Mouse (Mus musculus): ENCODE data around the gene Grm5. TPM values are rescaled to one million over a fixed set of nuclear protein-coding genes. Genes with fewer than 3 reads are reported as not detected.
A peak's percentile ranks its signal among the peaks of the same experiment; 100 is the strongest.

Gene Grm5
- polyA plus RNA-seq, 1 experiment from 2014 or later, result not detected

DNA sequence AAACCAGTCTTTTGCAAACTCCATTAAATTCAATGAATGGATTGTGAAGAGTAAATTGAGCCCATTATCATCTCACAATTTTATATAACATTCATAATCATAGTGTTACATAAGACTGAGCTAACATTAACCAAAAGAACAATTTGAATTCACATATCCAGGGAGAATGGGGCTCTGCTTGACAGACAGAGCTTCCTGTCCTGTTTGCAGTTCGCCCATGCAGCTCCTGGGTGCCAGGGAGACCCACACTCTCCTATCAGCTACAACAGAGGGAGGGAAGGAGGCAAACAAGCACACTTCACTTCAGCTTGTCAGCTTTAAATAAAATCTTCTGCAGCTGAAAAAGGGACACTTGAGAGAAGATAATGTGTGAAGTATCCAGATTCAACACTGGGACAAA is 389.2 kb downstream of the Grm5 start:
- no peak for DNase-seq (ENCODE audit: low spot score)
- Histone ChIP-seq H3K27me3 (ENCODE audit: insufficient read depth, poor library complexity, severe bottlenecking) (no peaks in the 10 kb centered on the region), H3K9me3 (no peaks in the 10 kb centered on the region), H3K4me3 (no peak overlapping the region), H3K36me3 (no peaks in the 10 kb centered on the region), H3K4me1 (no peaks in the 10 kb centered on the region), H3K27ac (no peak overlapping the region)
- WGBS, result 17% methylated on average over 1 of the region's 1 CpGs

DNA sequence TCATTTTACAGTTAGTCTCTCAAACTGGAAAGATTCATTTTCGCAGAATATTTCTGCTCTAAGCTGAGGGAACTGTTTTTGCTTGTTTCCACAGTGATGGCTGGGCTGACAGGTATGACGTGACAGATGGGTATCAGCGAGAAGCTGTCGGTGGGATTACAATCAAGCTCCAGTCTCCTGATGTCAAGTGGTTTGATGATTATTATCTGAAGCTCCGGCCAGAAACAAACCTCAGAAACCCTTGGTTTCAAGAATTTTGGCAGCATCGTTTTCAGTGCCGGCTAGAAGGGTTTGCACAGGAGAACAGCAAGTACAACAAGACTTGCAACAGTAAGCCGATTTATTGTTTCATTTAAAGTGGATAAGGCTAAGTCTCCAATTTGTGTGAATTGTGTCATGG is 391.1 kb downstream of the Grm5 start:
- no peaks in the 10 kb centered on the region for H3K4me1 ChIP-seq
- WGBS, result 76% methylated on average over 8 of the region's 8 CpGs
- H3K27ac ChIP-seq, result no peak overlapping the region
- no peaks in the 10 kb centered on the region for H3K36me3 ChIP-seq
- H3K4me3 ChIP-seq, result no peak overlapping the region
- H3K9me3 ChIP-seq, result no peaks in the 10 kb centered on the region
- no peak for DNase-seq (ENCODE audit: low spot score)
- no peaks in the 10 kb centered on the region for H3K27me3 ChIP-seq (ENCODE audit: insufficient read depth, poor library complexity, severe bottlenecking)

DNA sequence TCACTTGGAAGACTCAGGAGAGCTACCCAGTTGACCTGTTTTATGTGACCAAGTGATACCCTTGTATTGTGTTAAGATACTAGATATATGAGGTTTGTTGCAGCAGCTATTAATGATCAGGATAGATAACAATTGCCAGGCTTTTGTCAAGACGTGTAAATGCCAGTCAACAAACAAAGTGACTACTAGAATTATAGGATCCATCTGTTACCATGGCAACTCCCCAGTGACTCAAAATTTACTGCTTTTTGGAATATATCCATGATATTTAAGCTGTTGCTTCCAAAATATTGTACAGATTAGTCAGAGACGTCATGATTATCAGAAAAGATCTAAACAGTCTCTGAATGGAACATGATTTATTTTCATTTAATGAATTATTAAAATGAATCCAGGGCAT is 399.5 kb downstream of the Grm5 start:
- Histone ChIP-seq H3K36me3 (no peaks in the 10 kb centered on the region), H3K9me3 (no peaks in the 10 kb centered on the region), H3K4me3 (no peak overlapping the region), H3K27ac (no peak overlapping the region), H3K4me1 (no peaks in the 10 kb centered on the region), H3K27me3 (ENCODE audit: insufficient read depth, poor library complexity, severe bottlenecking) (no peaks in the 10 kb centered on the region)
- WGBS, result 79% methylated on average over 2 of the region's 2 CpGs
- DNase-seq (ENCODE audit: low spot score), result no peak

DNA sequence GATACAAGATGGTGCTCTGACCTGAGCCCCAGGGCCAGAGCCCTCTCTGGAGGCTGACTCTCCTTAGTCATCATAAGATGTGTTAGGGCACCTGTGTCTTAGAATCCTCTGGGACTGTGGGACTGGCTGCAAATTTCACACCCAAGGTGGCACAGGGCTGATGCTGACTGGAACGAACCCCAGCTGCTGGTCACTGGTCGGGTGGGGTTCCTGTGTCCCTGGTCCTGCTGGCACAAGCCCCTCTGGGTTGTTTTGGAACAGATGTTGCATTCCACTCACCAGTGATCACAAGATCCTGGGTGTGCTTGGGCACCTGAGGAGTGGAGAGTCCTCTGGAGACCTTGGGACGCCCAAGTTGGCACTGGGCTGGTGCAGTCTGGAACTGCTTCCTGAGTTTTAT is 430.5 kb downstream of the Grm5 start:
- H3K27ac ChIP-seq, result no peak overlapping the region
- no peaks in the 10 kb centered on the region for H3K36me3 ChIP-seq
- H3K4me3 ChIP-seq, result no peak overlapping the region
- 80% methylated on average over 3 of the region's 3 CpGs for WGBS
- H3K9me3 ChIP-seq, result no peaks in the 10 kb centered on the region; the same call in 1 of the 2 replicates
- H3K27me3 ChIP-seq (ENCODE audit: insufficient read depth, poor library complexity, severe bottlenecking), result no peaks in the 10 kb centered on the region
- no peaks in the 10 kb centered on the region for H3K4me1 ChIP-seq
- DNase-seq (ENCODE audit: low spot score), result peak; percentile 58

DNA sequence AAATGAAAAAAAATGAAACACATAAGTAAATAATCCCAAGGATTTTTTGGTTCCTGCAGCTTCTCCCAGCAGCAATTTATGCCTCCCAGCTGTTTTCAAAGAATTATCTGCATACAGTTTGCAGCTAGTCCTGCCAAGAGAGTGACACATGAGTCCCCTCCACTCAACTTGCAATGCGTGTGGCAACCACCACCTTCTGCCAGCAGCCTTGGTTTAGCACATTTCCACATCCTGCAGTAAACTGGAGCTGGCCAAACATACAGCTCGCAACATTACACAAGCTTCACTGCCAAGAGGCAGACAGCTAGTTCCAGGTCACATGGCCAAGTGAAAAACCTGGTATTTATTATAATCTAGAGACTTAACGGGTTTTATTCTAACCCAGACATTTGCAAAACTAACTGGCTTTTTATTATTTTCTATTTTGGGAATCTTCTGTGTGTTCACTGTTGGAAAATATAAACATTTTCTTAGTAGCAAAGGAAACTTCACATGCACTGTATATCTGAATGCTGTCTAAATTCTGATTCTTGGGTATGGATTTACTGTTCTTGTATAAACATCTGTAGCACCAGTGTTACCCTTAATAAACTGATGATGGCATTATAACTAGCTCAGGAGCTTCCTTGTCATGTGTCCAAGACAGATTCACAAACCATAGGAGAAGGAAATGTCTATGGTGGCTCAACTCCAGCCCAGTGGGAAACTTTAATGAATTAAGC is 443.6 kb downstream of the Grm5 start:
- no peaks in the 10 kb centered on the region for H3K9me3 ChIP-seq
- H3K36me3 ChIP-seq, result no peaks in the 10 kb centered on the region
- DNase-seq (ENCODE audit: low spot score), result no peak
- H3K4me1 ChIP-seq, result no peaks in the 10 kb centered on the region
- no peak overlapping the region for H3K27ac ChIP-seq
- WGBS, result 75% methylated on average over 3 of the region's 3 CpGs
- H3K27me3 ChIP-seq (ENCODE audit: insufficient read depth, poor library complexity, severe bottlenecking), result no peaks in the 10 kb centered on the region
- no peak overlapping the region for H3K4me3 ChIP-seq

DNA sequence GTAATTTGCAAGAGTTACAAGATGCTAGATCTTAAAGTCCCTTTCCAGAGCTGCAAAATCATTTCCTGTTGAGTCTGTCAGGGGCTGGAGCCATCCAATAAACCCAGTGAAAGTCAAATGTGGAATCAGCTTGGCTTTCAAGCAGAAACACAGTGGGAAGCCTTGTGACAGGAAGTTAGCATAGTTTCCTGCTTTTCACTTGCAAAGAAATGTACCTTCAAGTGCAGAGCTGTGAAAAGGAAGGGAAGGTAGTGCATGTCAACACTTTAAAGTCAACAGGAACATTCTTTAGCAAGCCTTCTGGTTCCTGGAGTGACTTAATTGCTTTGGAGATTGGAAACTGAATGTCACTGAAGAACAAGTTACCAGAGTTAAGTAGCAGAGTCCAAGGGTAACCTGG is 463.4 kb downstream of the Grm5 start:
- Histone ChIP-seq H3K9me3 (no peaks in the 10 kb centered on the region), H3K4me3 (no peak overlapping the region), H3K36me3 (no peaks in the 10 kb centered on the region), H3K27ac (no peak overlapping the region), H3K27me3 (ENCODE audit: insufficient read depth, poor library complexity, severe bottlenecking) (no peaks in the 10 kb centered on the region), H3K4me1 (no peaks in the 10 kb centered on the region)
- DNase-seq (ENCODE audit: low spot score), result no peak

DNA sequence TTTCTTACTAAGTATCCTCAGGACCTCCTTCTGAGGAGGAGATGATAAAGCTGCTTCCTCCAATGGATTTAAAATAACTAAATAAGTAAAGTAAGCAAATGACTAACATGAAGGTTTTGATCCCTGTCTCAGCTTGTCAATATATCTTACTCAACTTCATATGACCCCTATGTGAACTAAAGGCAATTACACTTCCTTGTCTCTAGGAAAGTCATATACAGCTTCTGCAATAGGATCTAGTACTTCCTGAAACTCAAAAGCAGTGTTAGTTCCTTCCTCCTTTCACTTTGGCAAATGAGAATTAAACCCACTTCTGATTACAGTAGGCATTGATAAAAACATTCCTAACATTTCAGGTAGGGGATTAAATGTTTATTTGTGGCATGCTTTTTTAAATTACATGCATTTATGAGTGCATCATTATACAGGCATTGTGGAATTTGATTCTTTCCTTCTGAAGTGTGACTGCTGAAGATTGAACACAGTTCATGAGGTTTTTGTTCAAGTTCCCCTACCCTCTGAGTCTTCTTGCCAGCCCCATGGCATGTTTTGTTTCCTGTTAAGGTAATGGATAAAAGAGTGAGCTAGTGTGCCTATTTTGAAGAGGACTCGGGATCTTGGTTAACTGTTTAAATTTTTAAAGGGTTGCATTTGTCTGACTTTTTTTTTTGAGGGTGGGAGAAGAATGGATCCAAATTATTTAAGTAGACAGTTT is 470.4 kb downstream of the Grm5 start:
- Histone ChIP-seq H3K9me3 (no peaks in the 10 kb centered on the region), H3K27ac (no peak overlapping the region), H3K27me3 (ENCODE audit: insufficient read depth, poor library complexity, severe bottlenecking) (no peaks in the 10 kb centered on the region), H3K36me3 (no peaks in the 10 kb centered on the region), H3K4me3 (no peak overlapping the region), H3K4me1 (no peaks in the 10 kb centered on the region)
- 69% methylated on average over 1 of the region's 1 CpGs for WGBS
- no peak for DNase-seq (ENCODE audit: low spot score)

DNA sequence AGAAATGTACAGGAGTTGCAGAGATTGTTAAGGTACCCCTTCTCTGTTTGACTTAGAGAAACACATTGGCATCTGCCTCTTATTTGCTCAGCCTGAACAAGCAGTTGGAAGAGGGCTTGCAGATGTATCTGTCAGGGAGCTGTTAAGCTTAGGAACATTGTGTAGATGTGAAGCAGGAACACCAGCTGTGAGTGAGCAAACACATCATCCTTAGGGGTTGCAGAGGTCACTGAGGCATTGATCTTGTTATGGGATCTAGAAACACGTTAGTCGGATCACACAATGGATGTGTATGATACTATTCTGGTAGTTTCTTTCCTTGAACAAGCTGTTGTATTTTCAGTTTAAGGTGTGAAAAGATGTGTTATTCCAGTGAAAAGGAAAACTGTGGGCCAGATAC is 472.5 kb downstream of the Grm5 start:
- H3K36me3 ChIP-seq, result no peaks in the 10 kb centered on the region
- DNase-seq (ENCODE audit: low spot score), result no peak
- H3K27me3 ChIP-seq (ENCODE audit: insufficient read depth, poor library complexity, severe bottlenecking), result no peaks in the 10 kb centered on the region
- H3K27ac ChIP-seq, result no peak overlapping the region
- H3K4me1 ChIP-seq, result no peaks in the 10 kb centered on the region
- H3K9me3 ChIP-seq, result no peaks in the 10 kb centered on the region
- WGBS, result 54% methylated on average over 2 of the region's 2 CpGs
- H3K4me3 ChIP-seq, result no peak overlapping the region

DNA sequence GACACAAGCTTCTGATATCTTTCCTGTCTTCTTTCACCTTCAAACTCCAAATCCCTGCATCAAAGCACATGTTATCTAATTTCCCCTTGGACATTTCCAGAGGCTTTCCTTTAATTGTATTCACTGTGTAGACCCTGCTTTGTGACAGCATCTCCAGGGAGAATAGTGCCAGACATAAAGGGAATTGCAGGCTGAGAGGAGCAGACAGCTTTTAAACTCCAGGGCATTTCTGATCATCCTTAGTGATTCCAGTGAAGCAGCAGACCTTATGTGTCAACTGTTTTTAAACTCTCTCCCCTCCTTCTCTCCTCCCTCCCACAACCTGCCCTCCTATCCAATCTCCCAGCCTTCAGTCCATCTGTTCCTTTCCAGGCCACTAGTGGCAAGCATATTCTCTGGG is 507.1 kb downstream of the Grm5 start:
- H3K4me1 ChIP-seq, result no peaks in the 10 kb centered on the region
- no peak overlapping the region for H3K4me3 ChIP-seq
- H3K27ac ChIP-seq, result no peak overlapping the region
- no peak for DNase-seq (ENCODE audit: low spot score)
- H3K9me3 ChIP-seq, result no peaks in the 10 kb centered on the region
- no peaks in the 10 kb centered on the region for H3K27me3 ChIP-seq (ENCODE audit: insufficient read depth, poor library complexity, severe bottlenecking)
- H3K36me3 ChIP-seq, result no peaks in the 10 kb centered on the region

DNA sequence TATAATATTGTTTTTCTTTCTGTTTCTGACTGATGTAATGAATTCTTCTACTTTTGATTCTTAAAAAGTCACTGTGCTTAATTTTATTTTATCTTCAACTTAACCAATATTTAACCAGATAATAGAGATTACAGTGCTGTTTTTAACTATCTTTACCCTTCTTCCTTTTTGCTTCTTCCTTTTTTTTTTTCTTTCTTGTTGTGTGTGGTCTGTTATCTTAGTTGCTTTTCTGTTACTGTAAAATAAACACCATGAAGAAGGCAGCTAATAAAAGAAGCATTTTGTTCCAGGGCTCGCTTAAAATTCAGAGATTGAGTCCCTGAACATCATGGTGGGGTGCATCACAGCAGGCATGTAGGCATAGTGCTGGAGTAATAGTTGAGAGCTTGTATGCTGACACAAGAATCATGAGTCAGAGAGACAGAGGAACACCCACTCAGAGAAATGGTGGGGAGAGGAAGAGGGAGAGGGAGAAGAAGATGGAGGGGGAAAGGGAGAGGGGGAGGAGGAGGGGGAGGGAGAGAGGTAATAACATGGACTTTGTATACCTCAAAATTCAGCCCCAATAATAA is 512.7 kb downstream of the Grm5 start:
- Histone ChIP-seq H3K36me3 (no peaks in the 10 kb centered on the region), H3K27me3 (ENCODE audit: insufficient read depth, poor library complexity, severe bottlenecking) (no peaks in the 10 kb centered on the region), H3K4me3 (no peak overlapping the region), H3K9me3 (no peaks in the 10 kb centered on the region), H3K27ac (no peak overlapping the region), H3K4me1 (no peaks in the 10 kb centered on the region)
- 44% methylated on average over 1 of the region's 1 CpGs for WGBS
- DNase-seq (ENCODE audit: low spot score), result no peak

DNA sequence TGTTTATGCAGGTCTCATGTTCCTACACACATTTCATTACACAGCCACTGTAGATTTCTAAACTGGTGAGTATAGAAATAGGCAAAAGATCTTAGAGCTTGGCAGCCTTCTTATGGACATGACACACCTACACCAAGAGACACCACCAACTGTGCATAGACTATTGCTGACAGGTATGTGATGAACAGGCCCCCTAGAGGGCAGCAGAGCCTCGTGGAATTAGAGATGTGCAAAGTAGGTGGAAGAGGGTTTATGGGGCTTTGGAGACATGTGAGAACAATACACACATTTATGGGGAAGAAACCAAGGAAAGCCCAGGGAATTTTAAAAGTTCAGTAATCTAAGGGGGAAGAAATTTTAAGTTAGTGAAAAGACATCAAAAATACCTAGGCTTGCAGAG is 513.7 kb downstream of the Grm5 start:
- H3K4me3 ChIP-seq, result no peak overlapping the region
- 14% methylated on average over 1 of the region's 1 CpGs for WGBS
- H3K27me3 ChIP-seq (ENCODE audit: insufficient read depth, poor library complexity, severe bottlenecking), result no peaks in the 10 kb centered on the region
- no peaks in the 10 kb centered on the region for H3K9me3 ChIP-seq
- H3K36me3 ChIP-seq, result no peaks in the 10 kb centered on the region
- no peak for DNase-seq (ENCODE audit: low spot score)
- no peak overlapping the region for H3K27ac ChIP-seq
- H3K4me1 ChIP-seq, result no peaks in the 10 kb centered on the region

DNA sequence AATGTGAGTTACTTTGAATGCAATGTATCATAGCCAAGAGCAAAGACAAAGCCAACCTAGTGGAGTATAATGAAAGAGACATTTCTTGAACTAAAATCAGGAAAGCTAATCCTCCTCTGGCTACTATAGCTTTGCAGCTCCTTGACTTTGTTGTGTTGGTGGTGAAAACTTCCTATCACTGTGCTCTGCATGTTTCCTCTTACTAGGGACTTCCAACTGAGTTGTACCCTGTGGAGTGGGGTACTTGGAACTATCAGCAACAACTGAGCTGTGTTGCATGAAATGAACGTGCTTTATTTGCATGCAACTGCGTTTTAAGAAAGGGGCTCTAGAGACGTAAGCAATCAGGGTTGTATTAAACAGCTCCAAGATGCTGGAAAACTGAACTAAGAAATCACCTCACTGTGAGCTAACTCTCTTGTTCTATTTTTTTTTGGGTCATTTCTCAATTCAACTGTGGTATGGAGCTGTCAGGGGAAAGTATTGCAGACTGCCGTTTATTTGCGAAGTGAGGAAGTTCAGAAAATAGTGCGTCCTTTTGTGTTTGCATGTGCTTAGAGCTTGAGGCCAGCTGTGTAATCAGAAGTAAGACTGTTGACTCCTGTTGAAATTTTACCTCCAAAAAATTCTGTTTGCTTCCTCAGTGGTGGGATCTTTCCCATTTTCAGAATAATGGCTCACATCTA is 532.9 kb downstream of the Grm5 start:
- H3K36me3 ChIP-seq, result no peaks in the 10 kb centered on the region
- no peaks in the 10 kb centered on the region for H3K27me3 ChIP-seq (ENCODE audit: insufficient read depth, poor library complexity, severe bottlenecking)
- no peaks in the 10 kb centered on the region for H3K4me1 ChIP-seq
- 85% methylated on average over 6 of the region's 6 CpGs for WGBS
- no peaks in the 10 kb centered on the region for H3K9me3 ChIP-seq
- DNase-seq (ENCODE audit: low spot score), result no peak
- H3K4me3 ChIP-seq, result no peak overlapping the region
- H3K27ac ChIP-seq, result no peak overlapping the region
